8 mouse cellular contexts compared by ENCODE assay signal in genomic region chr5:144258131-144258611, GRCm38 (mm10). TPM values are rescaled to one million over a fixed set of nuclear protein-coding genes. Genes with fewer than 3 reads are reported as not detected.
A peak's percentile ranks its signal among the peaks of the same experiment; 100 is the strongest.
DNase-seq lines count a peak whose midpoint lies in the region; ATAC-seq lines count a peak whose summit lies in the region.

No protein-coding gene starts in this region.

- DNase-seq in 3T3-L1 (ENCODE audit: low read depth, low spot score) = peak; percentile 56
- DNase-seq in adrenal gland, postnatal 25 days = peak; percentile 67
- peak; percentile 83 for DNase-seq in gastrocnemius, adult 18-20 months (ENCODE audit: low spot score)
- no peak for DNase-seq in natural killer cell, adult 2 months (ENCODE audit: low spot score in 2 of 2)
- no peak for DNase-seq in left cerebral cortex, adult 8-10 months (ENCODE audit: low spot score in 2 of 2)

- no peaks in the 10 kb centered on the region for H3K27me3 ChIP-seq in hindbrain, embryonic 13.5 days
- H3K27me3 ChIP-seq in limb, embryonic 15.5 days = no peaks in the 10 kb centered on the region
- no peaks in the 10 kb centered on the region for H3K27me3 ChIP-seq in neural tube, embryonic 13.5 days

- peak overlapping the region; percentile 98 for H3K9ac ChIP-seq in hindbrain, embryonic 13.5 days
- no peak overlapping the region for H3K9ac ChIP-seq in limb, embryonic 15.5 days
- H3K9ac ChIP-seq in neural tube, embryonic 13.5 days = peak overlapping the region; percentile 97

- peak overlapping the region; percentile 84 for H3K4me2 ChIP-seq in hindbrain, embryonic 13.5 days
- H3K4me2 ChIP-seq in limb, embryonic 15.5 days = peak overlapping the region; percentile 77
- peak overlapping the region; percentile 66 for H3K4me2 ChIP-seq in neural tube, embryonic 13.5 days

- H3K9me3 ChIP-seq in hindbrain, embryonic 13.5 days = no peaks in the 10 kb centered on the region
- no peaks in the 10 kb centered on the region for H3K9me3 ChIP-seq in limb, embryonic 15.5 days
- H3K9me3 ChIP-seq in neural tube, embryonic 13.5 days = no peaks in the 10 kb centered on the region

- H3K36me3 ChIP-seq in hindbrain, embryonic 13.5 days = peaks cover 30% of the 10 kb centered on the region
- peaks cover 13% of the 10 kb centered on the region; the same call in 1 of the 2 replicates for H3K36me3 ChIP-seq in limb, embryonic 15.5 days
- H3K36me3 ChIP-seq in neural tube, embryonic 13.5 days = peaks cover 29% of the 10 kb centered on the region

- no peak overlapping the region for H3K27ac ChIP-seq in hindbrain, embryonic 13.5 days
- H3K27ac ChIP-seq in limb, embryonic 15.5 days = 0 out of 2 replicates have a peak overlapping the region, but pooled peaks have one; percentile 11
- no peak overlapping the region for H3K27ac ChIP-seq in neural tube, embryonic 13.5 days (replicated peaks)

- H3K4me1 ChIP-seq in hindbrain, embryonic 13.5 days (replicated peaks) = peaks cover 73% of the 10 kb centered on the region
- H3K4me1 ChIP-seq in limb, embryonic 15.5 days = peaks cover 66% of the 10 kb centered on the region
- H3K4me1 ChIP-seq in neural tube, embryonic 13.5 days (replicated peaks) = peaks cover 68% of the 10 kb centered on the region

- ATAC-seq in hindbrain, embryonic 13.5 days (ENCODE audit: low FRiP score) = no peak
- no peak for ATAC-seq in limb, embryonic 15.5 days (ENCODE audit: insufficient number of reproducible peaks, low FRiP score, low TSS enrichment, low read depth)
- ATAC-seq in neural tube, embryonic 13.5 days (ENCODE audit: low read depth) = no peak

- 33% methylated on average over 14 of the region's 14 CpGs for WGBS in hindbrain, embryonic 13.5 days
- 21% methylated on average over 14 of the region's 14 CpGs for WGBS in limb, embryonic 15.5 days
- WGBS in neural tube, embryonic 13.5 days = 43% methylated on average over 14 of the region's 14 CpGs

- peak overlapping the region; percentile 100 for H3K4me3 ChIP-seq in hindbrain, embryonic 13.5 days
- H3K4me3 ChIP-seq in limb, embryonic 15.5 days = peak overlapping the region; percentile 14
- peak overlapping the region; percentile 98 for H3K4me3 ChIP-seq in neural tube, embryonic 13.5 days

RNA-seq across cellular contexts. Expression of gene Bri3, which starts 13.9 kb away (rescaled TPM):
- total RNA-seq in adrenal gland, postnatal 25 days (2021) = 110 and 114 TPM in 2 replicates
- total RNA-seq in gastrocnemius, adult 18-20 months (2021) = 10 to 100 TPM; 39.4 to 45.3 TPM
- 116 and 125 TPM in 2 replicates for polyA plus RNA-seq in hindbrain, embryonic 13.5 days (2015; fragmentation: Nextera tagmentation; extraction: Ambion mirVana)
- polyA plus RNA-seq in limb, embryonic 15.5 days (2015; fragmentation: Nextera tagmentation; extraction: Ambion mirVana) = 81.5 and 97.3 TPM in 2 replicates
- polyA plus RNA-seq in neural tube, embryonic 13.5 days (2015; fragmentation: Nextera tagmentation; extraction: Ambion mirVana) = 108 and 132 TPM in 2 replicates
- total RNA-seq in left cerebral cortex, adult 8-10 months (2022) = 10 to 100 TPM; 63.5 to 74.4 (median 72.5) TPM

RNA-seq across cellular contexts. Expression of gene Tecpr1, which starts 34.8 kb away (rescaled TPM):
- total RNA-seq in adrenal gland, postnatal 25 days (2021) = 101 and 107 TPM in 2 replicates
- total RNA-seq in gastrocnemius, adult 18-20 months (2021) = 10 to 100 TPM; 14.1 to 16.0 TPM
- 41.5 and 42.1 TPM in 2 replicates for polyA plus RNA-seq in hindbrain, embryonic 13.5 days (2015; fragmentation: Nextera tagmentation; extraction: Ambion mirVana)
- 21.7 and 23.3 TPM in 2 replicates for polyA plus RNA-seq in limb, embryonic 15.5 days (2015; fragmentation: Nextera tagmentation; extraction: Ambion mirVana)
- polyA plus RNA-seq in neural tube, embryonic 13.5 days (2015; fragmentation: Nextera tagmentation; extraction: Ambion mirVana) = 41.5 TPM in 2 replicates
- total RNA-seq in left cerebral cortex, adult 8-10 months (2022) = 10 to 100 TPM; 88.3 to 96.5 (median 92.1) TPM

Comparison
In these comparisons a context has a peak if more than half of its experiments do, and no peak if none do; other contexts are left out.
1. DNase-seq: peak in 3T3-L1 (single experiment), adrenal gland, postnatal 25 days (single experiment) and gastrocnemius, adult 18-20 months (single experiment); none in natural killer cell, adult 2 months (0 of 2) and left cerebral cortex, adult 8-10 months (0 of 2).
2. H3K4me3 ChIP-seq: peak in every context shown above with its lines; median percentile 100 in hindbrain, embryonic 13.5 days; 98 in neural tube, embryonic 13.5 days; 14 in limb, embryonic 15.5 days.
3. Peak in every context shown above with its lines, with median percentiles within 50 percentile points of each other: H3K4me2 ChIP-seq.